Mouse (Mus musculus) liver, embryonic 14.5 days (tissue): ENCODE results near the gene B3galnt1. TPM values are rescaled to one million over a fixed set of nuclear protein-coding genes. Genes with fewer than 3 reads are reported as not detected.

Experiments
- ATAC-seq: fragments of 200-750 bp; cut with Nextera tagmentation; 2 replicates; pipeline ENCODE4 v1.8.0; 2017; ENCODE audit warnings: moderate number of reproducible peaks, mild to moderate bottlenecking, moderate library complexity; ENCODE audit not compliant: insufficient read depth
- DNase-seq, 3 experiments: peaks; one replicate each; pipeline ENCODE4 v3.0.0-alpha.2; 2012 to 2013; ENCODE audit warnings: low read depth in 3 of 3, low spot score in 3 of 3
- H3K27ac ChIP-seq: fragments of 300-500 bp; sonication (generic); 2 replicates; pipeline ENCODE4 v1.5.1; 2014; ENCODE audit warnings: moderate library complexity, mild to moderate bottlenecking, control low read depth, inconsistent platforms
- H3K27me3 ChIP-seq: fragments of 300-500 bp; sonication (generic); 2 replicates; pipeline ENCODE4 v1.6.1; 2014; ENCODE audit warnings: mild to moderate bottlenecking, low read length, moderate library complexity; ENCODE audit not compliant: control insufficient read depth, insufficient read depth
- H3K36me3 ChIP-seq: fragments of 300-500 bp; sonication (generic); replicated peaks from 2 replicates; pipeline ENCODE4 v1.6.1; 2014; ENCODE audit warnings: low read depth; ENCODE audit not compliant: control insufficient read depth, insufficient read depth
- H3K4me1 ChIP-seq, 2 experiments: fragments of 200-500 bp in 1 of 2; fragments of 300-500 bp in 1 of 2; sonication (generic) in 1 of 2; replicated peaks; 2 replicates each; pipeline ENCODE4 v1.6.1; 2012 to 2014; ENCODE audit warnings: antibody characterized with exemption in 1 of 2, inconsistent platforms in 1 of 2, low read length in 1 of 2; ENCODE audit not compliant: control insufficient read depth in 2 of 2, insufficient read depth in 2 of 2
- H3K4me2 ChIP-seq: fragments of 300-500 bp; sonication (generic); 2 replicates; pipeline ENCODE4 v1.6.1; 2014; ENCODE audit warnings: low read depth, mild to moderate bottlenecking, control low read depth, moderate library complexity
- H3K4me3 ChIP-seq, 2 experiments: fragments of 200-500 bp in 1 of 2; fragments of 300-500 bp in 1 of 2; sonication (generic) in 1 of 2; 2 replicates each; pipeline ENCODE4 v1.5.1; 2012 to 2014; ENCODE audit warnings: low read depth in 2 of 2, low read length in 2 of 2, mild to moderate bottlenecking in 2 of 2, control low read depth in 1 of 2, inconsistent platforms in 1 of 2, moderate library complexity in 1 of 2; ENCODE audit not compliant: insufficient read depth in 1 of 2
- H3K9ac ChIP-seq: fragments of 300-500 bp; sonication (generic); replicated peaks from 2 replicates; pipeline ENCODE4 v1.6.1; 2014; ENCODE audit warnings: mild to moderate bottlenecking, control low read depth, moderate library complexity
- H3K9me3 ChIP-seq: fragments of 300-500 bp; sonication (generic); 2 replicates; pipeline ENCODE4 v1.6.1; 2016; ENCODE audit warnings: low read length, mixed read lengths; ENCODE audit not compliant: control insufficient read depth
- CTCF ChIP-seq: IDR thresholded peaks from 2 replicates; pipeline ENCODE4 v1.5.1; 2016; ENCODE audit warnings: antibody characterized with exemption, low read depth, control low read depth
- EP300 ChIP-seq: IDR thresholded peaks from 2 replicates; pipeline ENCODE4 v1.6.1; 2016; ENCODE audit warnings: antibody characterized with exemption, low read depth
- WGBS: fragments of 180-500 bp; shearing (Covaris S2); extraction: QIAGEN DNeasy Blood & Tissue Kit; methylation state at CpG from one replicate; pipeline ENCODE4 v1.1.7; 2014; ENCODE audit not compliant: insufficient replicate concordance; 5-methylcytosine and 5-hydroxymethylcytosine counted together
- polyA plus RNA-seq, 2 experiments: library from polyadenylated mRNA; depleted of rRNA in 1 of 2; stranded (reverse) in 1 of 2; unstranded in 1 of 2; fragments of >200 nt; fragmentation: Nextera tagmentation in 1 of 2; extraction: Ambion mirVana in 1 of 2; gene quantifications; 2 replicates each; pipeline versions ENCODE4 v1.2.1 to v1.2.3; 2012 to 2014

B3galnt1 gene
- polyA plus RNA-seq, 2 experiments: 1.3 to 2.9 TPM

DNA sequence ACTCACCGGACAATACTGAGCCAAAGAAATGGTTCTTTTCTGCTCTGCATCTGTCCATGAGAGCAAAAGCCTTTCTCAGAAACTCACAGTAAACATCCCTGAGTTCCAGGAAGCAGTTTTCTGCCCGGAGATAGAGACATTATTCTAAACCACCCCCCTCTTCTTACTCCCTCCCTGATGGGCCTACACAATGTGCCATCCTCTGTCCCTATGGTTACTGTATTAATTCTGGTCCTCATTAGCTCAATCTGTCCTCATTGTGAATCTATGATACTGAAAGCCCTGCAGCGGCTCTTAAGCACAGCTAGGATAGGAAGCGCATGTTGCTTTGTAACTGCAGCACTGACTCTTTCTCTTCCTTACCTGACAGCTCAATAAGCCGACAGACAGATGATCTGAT, 53.7 kb downstream of the B3galnt1 start:
- Histone ChIP-seq H3K4me2 (no peak overlapping the region), H3K9ac (no peak overlapping the region), H3K36me3 (no peaks in the 10 kb centered on the region), H3K27ac (no peak overlapping the region), H3K27me3 (no peaks in the 10 kb centered on the region), H3K9me3 (no peaks in the 10 kb centered on the region), H3K4me1 (no peaks in the 10 kb centered on the region), H3K4me3 (no peak overlapping the region)
- no peak for ATAC-seq
- no peak for DNase-seq
- no peak for TF ChIP-seq CTCF
- TF ChIP-seq EP300: no peak
- 70% methylated on average over 5 of the region's 5 CpGs for WGBS

DNA sequence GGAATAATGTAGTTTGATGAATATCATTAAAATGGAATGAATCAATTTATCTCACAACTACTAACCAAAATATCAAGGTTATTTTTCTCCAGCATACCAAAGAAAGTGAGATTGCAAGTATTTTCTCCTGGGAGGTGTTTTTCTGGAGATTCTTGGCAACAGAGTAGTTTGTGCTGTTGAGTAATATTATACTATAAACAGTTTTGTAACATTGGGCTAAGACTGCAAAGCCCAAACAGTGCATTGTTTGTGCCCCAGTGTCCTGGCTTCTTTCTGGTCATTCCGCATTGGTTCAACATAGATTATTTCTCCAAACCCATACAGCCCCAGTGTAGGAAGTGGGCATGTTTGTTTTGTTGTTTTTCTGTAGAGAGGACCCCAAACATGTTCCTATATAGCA, 55.0 kb downstream of the B3galnt1 start:
- H3K9me3 ChIP-seq: no peaks in the 10 kb centered on the region
- no peak for DNase-seq
- 86% methylated on average over 1 of the region's 1 CpGs for WGBS
- no peaks in the 10 kb centered on the region for H3K36me3 ChIP-seq
- H3K4me3 ChIP-seq: no peak overlapping the region
- H3K4me1 ChIP-seq: no peaks in the 10 kb centered on the region
- H3K27me3 ChIP-seq: no peaks in the 10 kb centered on the region
- H3K27ac ChIP-seq: no peak overlapping the region
- TF ChIP-seq EP300 (no peak), CTCF (no peak)
- H3K4me2 ChIP-seq: no peak overlapping the region
- H3K9ac ChIP-seq: no peak overlapping the region
- ATAC-seq: no peak

DNA sequence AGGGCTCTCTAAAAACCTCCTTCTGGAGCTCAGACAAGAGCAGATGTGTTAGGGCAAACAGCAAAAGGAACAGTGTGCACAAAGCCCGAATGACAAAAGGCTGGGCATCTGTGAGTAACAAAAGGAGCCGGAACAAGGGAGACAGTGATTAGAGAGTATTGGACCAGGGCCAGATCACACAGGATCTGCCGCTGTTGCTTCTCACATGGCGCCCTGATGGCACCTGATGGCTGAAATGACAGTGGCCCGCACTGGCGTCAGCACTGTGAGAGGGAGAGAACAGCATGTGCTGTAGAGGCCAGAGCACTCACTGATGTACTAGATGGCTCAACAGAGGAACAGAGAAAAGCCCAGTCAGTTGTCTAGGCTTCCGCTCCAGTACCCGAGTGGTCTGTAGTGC, 55.8 kb downstream of the B3galnt1 start:
- TF ChIP-seq EP300 (no peak), CTCF (no peak)
- no peak overlapping the region for H3K27ac ChIP-seq
- no peak for DNase-seq

DNA sequence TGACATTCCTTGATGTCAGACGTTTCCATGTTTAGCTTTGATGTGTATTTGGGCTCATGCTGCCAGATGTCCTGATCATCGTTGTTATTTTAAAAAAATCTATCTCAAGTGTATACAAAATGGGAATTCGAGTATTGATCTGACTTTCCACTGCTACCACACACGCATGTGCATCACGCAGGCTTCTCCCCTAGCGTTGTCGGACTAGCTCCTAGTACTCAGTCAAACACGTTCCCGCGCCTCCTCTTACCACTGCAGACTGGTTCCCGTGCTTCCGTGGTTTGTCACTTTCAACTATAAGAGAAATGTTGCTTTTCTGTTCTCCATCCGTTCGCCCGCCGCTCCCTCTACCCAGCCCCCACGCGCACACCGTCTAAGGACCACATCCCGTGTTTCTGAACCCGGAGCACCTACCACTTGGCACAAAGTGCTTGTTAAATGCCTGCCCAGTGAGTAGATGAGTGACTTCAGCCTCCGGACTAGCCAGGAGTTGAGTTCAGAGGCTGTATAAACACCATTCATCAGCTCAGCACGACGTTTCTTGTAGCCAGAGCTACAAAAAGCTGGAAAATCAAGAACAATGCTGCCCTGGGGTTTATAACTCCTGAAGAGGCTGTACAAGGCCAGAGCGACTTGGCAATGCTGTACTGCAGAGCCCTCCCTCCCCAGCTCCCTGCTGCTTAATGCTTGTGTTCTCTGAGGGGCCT, 62.7 kb downstream of the B3galnt1 start:
- Histone ChIP-seq H3K4me3 (no peak overlapping the region), H3K9me3 (no peaks in the 10 kb centered on the region), H3K4me2 (no peak overlapping the region), H3K36me3 (no peaks in the 10 kb centered on the region), H3K27ac (no peak overlapping the region), H3K27me3 (no peaks in the 10 kb centered on the region), H3K9ac (no peak overlapping the region), H3K4me1 (no peaks in the 10 kb centered on the region)
- DNase-seq: no peak
- ATAC-seq: no peak
- WGBS: 80% methylated on average over 25 of the region's 25 CpGs
- no peak for TF ChIP-seq EP300
- TF ChIP-seq CTCF: no peak

More for the DNA sequence above, 55.8 kb downstream of the B3galnt1 start:
- Histone ChIP-seq H3K27me3 (no peaks in the 10 kb centered on the region), H3K9ac (no peak overlapping the region), H3K4me1 (no peaks in the 10 kb centered on the region), H3K4me2 (no peak overlapping the region), H3K36me3 (no peaks in the 10 kb centered on the region), H3K4me3 (no peak overlapping the region), H3K9me3 (no peaks in the 10 kb centered on the region)
- no peak for ATAC-seq
- 85% methylated on average over 8 of the region's 8 CpGs for WGBS

DNA sequence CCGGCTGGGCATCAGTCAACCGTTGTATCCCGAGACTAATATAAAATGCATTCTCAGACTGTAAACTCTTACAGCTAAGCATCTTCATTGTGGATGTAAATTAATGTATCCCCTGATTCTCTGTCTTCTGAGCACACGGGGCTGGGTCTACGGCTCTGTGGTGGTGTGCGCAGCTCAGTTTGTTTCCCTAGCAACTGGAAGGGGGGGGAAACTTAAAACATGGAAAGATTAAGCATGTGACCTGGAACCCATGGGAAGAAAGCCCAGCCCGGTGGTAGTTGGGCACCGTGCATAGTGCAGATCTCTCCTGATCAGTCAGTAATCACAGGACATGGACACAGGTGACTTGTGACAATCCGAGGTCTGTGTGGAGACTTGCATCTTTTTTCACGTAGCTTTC, 63.3 kb downstream of the B3galnt1 start:
- Histone ChIP-seq H3K4me2 (no peak overlapping the region), H3K36me3 (no peaks in the 10 kb centered on the region), H3K27ac (no peak overlapping the region), H3K27me3 (no peaks in the 10 kb centered on the region), H3K4me1 (no peaks in the 10 kb centered on the region), H3K9me3 (no peaks in the 10 kb centered on the region), H3K9ac (no peak overlapping the region), H3K4me3 (no peak overlapping the region)
- no peak for TF ChIP-seq CTCF
- TF ChIP-seq EP300: no peak
- ATAC-seq (no peak), DNase-seq (no peak)
- WGBS: 84% methylated on average over 10 of the region's 10 CpGs
